Mouse (Mus musculus): ENCODE data around the gene Epha6. TPM values are rescaled to one million over a fixed set of nuclear protein-coding genes. Genes with fewer than 3 reads are reported as not detected.

Gene Epha6
- polyA plus RNA-seq, 1 experiment from 2014 or later: not detected

GRCm38 (mm10) chr16:59871792-59872191 is 733.5 kb downstream of the Epha6 start:
- DNase-seq: no peak
- Histone ChIP-seq H3K9ac (replicated peaks) (no peak overlapping the region), H3K4me3 (ENCODE audit: low read depth, low read length) (no peak overlapping the region), H3K27ac (ENCODE audit: low read depth) (no peak overlapping the region), H3K4me1 (ENCODE audit: insufficient read depth) (no peaks in the 10 kb centered on the region), H3K4me2 (ENCODE audit: low read depth, low read length) (no peak overlapping the region), H3K36me3 (replicated peaks; ENCODE audit: insufficient read depth, low read length) (no peaks in the 10 kb centered on the region), H3K27me3 (ENCODE audit: insufficient read depth, low read length) (no peaks in the 10 kb centered on the region), H3K9me3 (ENCODE audit: low read length) (no peaks in the 10 kb centered on the region)
- no peak for ATAC-seq
- TF ChIP-seq EP300 (IDR thresholded peaks at IDR 0.05; ENCODE audit: low read depth): no peak
- TF ChIP-seq CTCF (IDR thresholded peaks at IDR 0.05; ENCODE audit: low read depth): no peak
- 74% methylated on average over 3 of the region's 3 CpGs for WGBS (ENCODE audit: insufficient replicate concordance)

- H3K9me3 ChIP-seq (ENCODE audit: low read length): no peaks in the 10 kb centered on the region
- ATAC-seq: no peak
- WGBS (ENCODE audit: insufficient replicate concordance): 75% methylated on average over 7 of the region's 7 CpGs
- no peaks in the 10 kb centered on the region for H3K36me3 ChIP-seq (replicated peaks; ENCODE audit: insufficient read depth, low read length)
- H3K4me3 ChIP-seq (ENCODE audit: low read depth, low read length): no peak overlapping the region
- no peak overlapping the region for H3K9ac ChIP-seq (replicated peaks)
- no peaks in the 10 kb centered on the region for H3K4me1 ChIP-seq (ENCODE audit: insufficient read depth)
- H3K27ac ChIP-seq (ENCODE audit: low read depth): no peak overlapping the region
- no peak overlapping the region for H3K4me2 ChIP-seq (ENCODE audit: low read depth, low read length)
- DNase-seq: no peak
- H3K27me3 ChIP-seq (ENCODE audit: insufficient read depth, low read length): no peaks in the 10 kb centered on the region
- TF ChIP-seq EP300 (IDR thresholded peaks at IDR 0.05; ENCODE audit: low read depth): no peak
- TF ChIP-seq CTCF (IDR thresholded peaks at IDR 0.05; ENCODE audit: low read depth): no peak
These were observed 751.1 kb downstream of the Epha6 start for GRCm38 (mm10) chr16:59854160-59854717.

- Histone ChIP-seq H3K27ac (ENCODE audit: low read depth) (no peak overlapping the region), H3K4me1 (ENCODE audit: insufficient read depth) (no peaks in the 10 kb centered on the region), H3K9me3 (ENCODE audit: low read length) (no peaks in the 10 kb centered on the region), H3K27me3 (ENCODE audit: insufficient read depth, low read length) (no peaks in the 10 kb centered on the region), H3K9ac (replicated peaks) (no peak overlapping the region), H3K36me3 (replicated peaks; ENCODE audit: insufficient read depth, low read length) (no peaks in the 10 kb centered on the region), H3K4me3 (ENCODE audit: low read depth, low read length) (no peak overlapping the region), H3K4me2 (ENCODE audit: low read depth, low read length) (no peak overlapping the region)
- DNase-seq (no peak), ATAC-seq (no peak)
- 70% methylated on average over 2 of the region's 2 CpGs for WGBS (ENCODE audit: insufficient replicate concordance)
- TF ChIP-seq CTCF (IDR thresholded peaks at IDR 0.05; ENCODE audit: low read depth): no peak
- no peak for TF ChIP-seq EP300 (IDR thresholded peaks at IDR 0.05; ENCODE audit: low read depth)
These were observed 752.6 kb downstream of the Epha6 start for GRCm38 (mm10) chr16:59852689-59853088.

DNA sequence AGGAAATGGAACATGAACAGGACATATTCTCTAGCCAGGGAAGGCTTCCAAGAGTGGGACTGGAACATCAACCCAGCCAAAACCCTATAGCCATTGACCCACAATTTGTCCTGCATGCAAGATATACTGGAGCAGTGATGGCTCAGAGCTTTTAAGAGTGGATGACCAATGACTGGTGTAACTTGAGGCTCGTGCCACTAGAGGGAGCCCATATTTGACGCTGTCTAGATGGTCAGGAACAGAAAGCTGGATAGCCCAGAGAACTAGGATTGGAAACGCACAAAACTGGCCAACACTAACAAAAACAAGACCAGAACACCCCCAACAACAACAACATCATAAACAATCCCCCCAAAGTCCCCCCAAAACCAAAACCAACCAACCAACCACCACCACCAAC is 758.8 kb downstream of the Epha6 start:
- H3K4me3 ChIP-seq (ENCODE audit: low read depth, low read length): no peak overlapping the region
- no peaks in the 10 kb centered on the region for H3K27me3 ChIP-seq (ENCODE audit: insufficient read depth, low read length)
- no peak overlapping the region for H3K4me2 ChIP-seq (ENCODE audit: low read depth, low read length)
- H3K9ac ChIP-seq (replicated peaks): no peak overlapping the region
- H3K4me1 ChIP-seq (ENCODE audit: insufficient read depth): no peaks in the 10 kb centered on the region
- no peak overlapping the region for H3K27ac ChIP-seq (ENCODE audit: low read depth)
- WGBS (ENCODE audit: insufficient replicate concordance): 10% methylated on average over 3 of the region's 3 CpGs
- DNase-seq (no peak), ATAC-seq (no peak)
- H3K9me3 ChIP-seq (ENCODE audit: low read length): no peaks in the 10 kb centered on the region
- TF ChIP-seq CTCF (IDR thresholded peaks at IDR 0.05; ENCODE audit: low read depth): peak; percentile 54
- no peak for TF ChIP-seq EP300 (IDR thresholded peaks at IDR 0.05; ENCODE audit: low read depth)
- H3K36me3 ChIP-seq (replicated peaks; ENCODE audit: insufficient read depth, low read length): no peaks in the 10 kb centered on the region

DNA sequence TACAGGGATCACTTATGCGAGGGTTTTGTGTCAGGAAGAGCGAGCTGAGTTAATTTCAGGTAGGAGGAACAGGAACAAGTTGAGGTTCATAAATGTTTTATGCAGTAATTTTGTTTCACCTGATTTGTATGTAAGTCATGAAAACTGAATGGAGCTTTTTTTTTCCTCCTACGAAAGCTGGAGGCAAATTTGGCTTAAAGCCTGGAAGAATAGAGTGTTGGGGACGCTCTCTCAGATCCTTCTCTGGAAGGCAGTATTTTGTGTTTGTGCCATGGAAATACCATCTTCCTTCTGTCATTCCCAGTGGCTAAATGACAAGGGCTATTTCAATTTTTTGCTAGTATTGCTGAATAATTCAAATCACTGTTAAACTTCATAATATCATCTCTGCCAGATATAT is 768.6 kb downstream of the Epha6 start:
- Histone ChIP-seq H3K27me3 (ENCODE audit: insufficient read depth, low read length) (no peaks in the 10 kb centered on the region), H3K36me3 (replicated peaks; ENCODE audit: insufficient read depth, low read length) (no peaks in the 10 kb centered on the region), H3K9me3 (ENCODE audit: low read length) (no peaks in the 10 kb centered on the region), H3K27ac (ENCODE audit: low read depth) (no peak overlapping the region), H3K9ac (replicated peaks) (no peak overlapping the region), H3K4me1 (ENCODE audit: insufficient read depth) (no peaks in the 10 kb centered on the region), H3K4me3 (ENCODE audit: low read depth, low read length) (no peak overlapping the region), H3K4me2 (ENCODE audit: low read depth, low read length) (no peak overlapping the region)
- DNase-seq (no peak), ATAC-seq (no peak)
- TF ChIP-seq CTCF (IDR thresholded peaks at IDR 0.05; ENCODE audit: low read depth) (no peak), EP300 (IDR thresholded peaks at IDR 0.05; ENCODE audit: low read depth) (no peak)
- 76% methylated on average over 4 of the region's 4 CpGs for WGBS (ENCODE audit: insufficient replicate concordance)

GRCm38 (mm10) chr16:59836304-59836703 is 769.0 kb downstream of the Epha6 start:
- no peak overlapping the region for H3K27ac ChIP-seq (ENCODE audit: low read depth)
- H3K27me3 ChIP-seq (ENCODE audit: insufficient read depth, low read length): no peaks in the 10 kb centered on the region
- H3K36me3 ChIP-seq (replicated peaks; ENCODE audit: insufficient read depth, low read length): no peaks in the 10 kb centered on the region
- H3K4me3 ChIP-seq (ENCODE audit: low read depth, low read length): no peak overlapping the region
- no peak overlapping the region for H3K9ac ChIP-seq (replicated peaks)
- 81% methylated on average over 10 of the region's 10 CpGs for WGBS (ENCODE audit: insufficient replicate concordance)
- H3K4me1 ChIP-seq (ENCODE audit: insufficient read depth): no peaks in the 10 kb centered on the region
- TF ChIP-seq CTCF (IDR thresholded peaks at IDR 0.05; ENCODE audit: low read depth): no peak
- TF ChIP-seq EP300 (IDR thresholded peaks at IDR 0.05; ENCODE audit: low read depth): no peak
- no peak for DNase-seq
- no peaks in the 10 kb centered on the region for H3K9me3 ChIP-seq (ENCODE audit: low read length)
- H3K4me2 ChIP-seq (ENCODE audit: low read depth, low read length): no peak overlapping the region
- ATAC-seq: no peak

DNA sequence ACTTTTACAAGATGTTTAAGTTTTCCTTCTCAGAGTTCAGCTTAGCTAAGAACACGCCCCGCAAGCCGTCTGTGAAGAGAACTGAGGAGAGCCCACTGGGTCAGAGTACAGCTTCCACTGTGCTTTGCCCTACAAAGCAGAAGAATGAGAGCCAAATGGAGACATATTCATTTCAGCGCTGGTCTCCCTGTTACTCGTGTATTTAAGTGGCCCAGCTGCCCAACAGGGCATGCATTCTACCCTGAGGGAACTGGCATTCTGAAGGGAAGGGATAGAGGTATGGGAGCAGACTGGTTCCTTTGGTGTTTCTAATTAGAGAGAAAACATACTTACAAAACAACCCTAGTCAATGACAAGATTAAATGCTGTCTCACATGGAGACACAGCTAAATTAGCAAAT is 772.9 kb downstream of the Epha6 start:
- DNase-seq (no peak), ATAC-seq (no peak)
- H3K4me3 ChIP-seq (ENCODE audit: low read depth, low read length): no peak overlapping the region
- no peaks in the 10 kb centered on the region for H3K27me3 ChIP-seq (ENCODE audit: insufficient read depth, low read length)
- H3K9me3 ChIP-seq (ENCODE audit: low read length): no peaks in the 10 kb centered on the region
- no peaks in the 10 kb centered on the region for H3K36me3 ChIP-seq (replicated peaks; ENCODE audit: insufficient read depth, low read length)
- no peak overlapping the region for H3K4me2 ChIP-seq (ENCODE audit: low read depth, low read length)
- TF ChIP-seq CTCF (IDR thresholded peaks at IDR 0.05; ENCODE audit: low read depth) (no peak), EP300 (IDR thresholded peaks at IDR 0.05; ENCODE audit: low read depth) (no peak)
- H3K9ac ChIP-seq (replicated peaks): no peak overlapping the region
- WGBS (ENCODE audit: insufficient replicate concordance): 72% methylated on average over 5 of the region's 5 CpGs
- H3K4me1 ChIP-seq (ENCODE audit: insufficient read depth): no peaks in the 10 kb centered on the region
- no peak overlapping the region for H3K27ac ChIP-seq (ENCODE audit: low read depth)
